Mouse (Mus musculus): ENCODE measurements around the gene Folr1.
A peak's percentile ranks its signal among the peaks of the same experiment; 100 is the strongest.

The Folr1 gene

GRCm38 (mm10) chr7:101870629-101871028 is at the start of gene Folr1:
Gene Folr1 (minus strand): TSS chr7:101870788.
- DNase-seq (ENCODE audit: low spot score in 2 of 2): no peak

- peak in 1 of 2 experiments; percentile 73 for DNase-seq (ENCODE audit: low spot score in 2 of 2)
These were observed 47.5 kb upstream of the Folr1 start for GRCm38 (mm10) chr7:101918071-101918470.

- no peak for DNase-seq (ENCODE audit: low spot score in 2 of 2)
These were observed 41.4 kb upstream of the Folr1 start for GRCm38 (mm10) chr7:101911982-101912381.

- no peak for DNase-seq (ENCODE audit: low spot score in 2 of 2)
These were observed 39.5 kb upstream of the Folr1 start for GRCm38 (mm10) chr7:101910138-101910537.

- DNase-seq (ENCODE audit: low spot score in 2 of 2): no peak
These were observed 37.8 kb upstream of the Folr1 start for GRCm38 (mm10) chr7:101908367-101908766.

GRCm38 (mm10) chr7:101906696-101907095 is 36.1 kb upstream of the Folr1 start:
- DNase-seq (ENCODE audit: low spot score in 2 of 2): no peak

- DNase-seq (ENCODE audit: low spot score in 2 of 2): no peak
These were observed 35.7 kb upstream of the Folr1 start, which contains the start of gene Tomt for GRCm38 (mm10) chr7:101906287-101906681. Gene Tomt (minus strand): TSS chr7:101906359.

- DNase-seq (ENCODE audit: low spot score in 2 of 2): peak; percentile 98 to 100
These were observed 35.1 kb upstream of the Folr1 start, which contains the start of gene Lamtor1 for GRCm38 (mm10) chr7:101905561-101906286. Gene Lamtor1 (plus strand): TSS chr7:101905904.

- no peak for DNase-seq (ENCODE audit: low spot score in 2 of 2)
These were observed 32.3 kb upstream of the Folr1 start for GRCm38 (mm10) chr7:101902846-101903245.

GRCm38 (mm10) chr7:101901969-101902368 is 31.4 kb upstream of the Folr1 start:
- no peak for DNase-seq (ENCODE audit: low spot score in 2 of 2)

GRCm38 (mm10) chr7:101900331-101901097 is 29.9 kb upstream of the Folr1 start:
- DNase-seq (ENCODE audit: low spot score in 2 of 2): no peak

GRCm38 (mm10) chr7:101896104-101897066 is 25.8 kb upstream of the Folr1 start:
- DNase-seq (ENCODE audit: low spot score in 2 of 2): peak; percentile 97 to 99

GRCm38 (mm10) chr7:101895695-101896094 is 25.1 kb upstream of the Folr1 start:
- DNase-seq (ENCODE audit: low spot score in 2 of 2): no peak

GRCm38 (mm10) chr7:101888460-101888859 is 17.9 kb upstream of the Folr1 start:
- no peak for DNase-seq (ENCODE audit: low spot score in 2 of 2)

GRCm38 (mm10) chr7:101886274-101886673 is 15.7 kb upstream of the Folr1 start:
- DNase-seq (ENCODE audit: low spot score in 2 of 2): no peak

- DNase-seq (ENCODE audit: low spot score in 2 of 2): no peak
These were observed 13.6 kb upstream of the Folr1 start for GRCm38 (mm10) chr7:101884160-101884559.

GRCm38 (mm10) chr7:101882413-101883154 is 12.0 kb upstream of the Folr1 start:
- DNase-seq (ENCODE audit: low spot score in 2 of 2): no peak

- DNase-seq (ENCODE audit: low spot score in 2 of 2): no peak
These were observed 10.3 kb upstream of the Folr1 start for GRCm38 (mm10) chr7:101880855-101881254.

- no peak for DNase-seq (ENCODE audit: low spot score in 2 of 2)
These were observed 5.4 kb upstream of the Folr1 start for GRCm38 (mm10) chr7:101875978-101876377.

GRCm38 (mm10) chr7:101871296-101871695 is 708 bp upstream of the Folr1 start:
- no peak for DNase-seq (ENCODE audit: low spot score in 2 of 2)

GRCm38 (mm10) chr7:101869163-101869500 is 1.5 kb downstream of the Folr1 start:
- DNase-seq (ENCODE audit: low spot score in 2 of 2): no peak

Measured in left cerebral cortex, adult 9 months (tissue).